Mouse (Mus musculus) CD4-positive helper T cell, adult 2 months (primary cell): ENCODE measurements around the gene Olfr875.
"Not testable (repeated sequence)": the region's sequence is repeated elsewhere in the genome, so short reads cannot be mapped to it uniquely, and the experiment has no call there.

Experiments used
- DNase-seq: peaks from one replicate; pipeline ENCODE4 v3.0.0-alpha.2; 2012; ENCODE audit warnings: low read depth, missing footprints, low spot score

The Olfr875 gene

GRCm38 (mm10) chr9:37771759-37772158, at the start of gene Olfr875:
Gene Olfr875 (plus strand): TSS chr9:37771857.
- no peak for DNase-seq

DNA sequence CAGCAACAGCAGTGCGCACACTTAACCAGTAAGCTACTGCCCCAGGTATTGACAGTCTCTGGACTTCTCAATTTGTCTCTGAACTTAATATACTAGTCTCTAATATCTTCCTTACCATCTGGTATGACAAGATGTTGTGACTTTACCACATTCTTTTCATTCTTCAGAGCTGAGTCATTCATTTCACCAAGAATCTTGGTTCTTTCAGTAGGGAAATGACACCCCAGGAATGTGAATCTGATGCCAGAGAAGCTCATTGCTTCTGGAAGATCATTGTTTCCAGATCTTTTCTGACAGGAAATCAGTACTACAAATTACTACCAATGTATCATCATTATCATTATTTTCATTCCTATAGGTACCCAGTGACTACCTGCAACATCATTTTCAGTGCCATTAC, 37.3 kb upstream of the Olfr875 start:
- DNase-seq, result no peak

DNA sequence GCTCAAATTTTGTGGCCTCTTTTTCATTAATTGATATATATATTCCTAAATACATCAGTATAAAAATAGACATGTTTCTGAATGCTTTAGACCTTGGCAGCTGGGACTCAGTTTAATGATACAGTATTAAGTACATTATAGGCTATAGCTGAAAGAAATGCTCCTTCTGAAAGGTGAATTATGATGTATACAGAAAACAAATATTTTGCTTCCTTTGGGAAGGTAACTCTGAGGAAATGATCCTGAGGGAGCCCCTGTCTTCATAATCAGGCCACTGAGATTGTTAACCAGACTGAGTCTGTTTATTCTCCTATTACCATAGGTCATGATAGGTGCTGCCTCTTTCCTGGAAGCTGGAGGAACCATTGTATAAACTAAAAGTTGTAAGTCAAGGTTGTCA, 26.9 kb upstream of the Olfr875 start, which contains the start of gene Olfr874:
Olfr874 (plus strand) TSS at position 301 of the 400 bp plus-strand sequence.
- DNase-seq, result no peak

DNA sequence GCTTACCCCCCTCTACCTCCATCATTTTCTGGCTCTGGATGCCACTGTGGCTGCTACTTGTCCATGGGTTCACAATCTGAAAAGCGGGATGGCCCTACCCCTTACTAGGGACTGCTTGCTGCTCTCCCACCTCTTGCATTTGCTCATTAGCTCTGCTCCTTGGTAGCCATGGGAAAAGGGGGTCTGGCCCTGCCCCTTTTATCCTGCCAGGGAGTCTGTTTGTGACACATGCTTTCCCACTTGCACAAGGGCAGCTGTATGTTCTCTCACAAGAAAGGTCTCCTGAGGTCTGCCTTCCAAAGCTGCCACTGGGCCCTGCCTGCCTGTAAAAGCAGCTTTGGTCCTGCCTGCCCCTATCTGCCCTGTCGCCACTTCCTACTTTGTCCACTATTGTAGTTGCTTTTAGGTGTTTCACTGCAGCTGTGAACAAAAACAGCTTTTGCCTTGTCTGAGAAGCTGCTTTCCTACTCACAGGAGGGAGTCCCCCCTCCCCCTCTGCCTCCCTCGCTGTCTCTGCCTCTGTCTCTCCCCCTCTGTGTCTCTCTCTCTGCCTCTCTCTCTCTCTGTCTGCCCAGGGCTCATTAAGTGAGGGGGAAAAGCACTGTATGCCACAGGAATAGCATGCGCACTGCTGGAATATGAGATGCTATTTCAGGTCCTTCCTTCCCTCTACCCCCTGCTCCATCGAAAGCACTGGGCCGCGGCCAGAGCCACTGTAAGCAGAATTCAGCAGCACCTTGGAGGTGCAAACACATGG, 21.2 kb upstream of the Olfr875 start:
- DNase-seq, result no peak

- no peak for DNase-seq
Observed at GRCm38 (mm10) chr9:37751467-37751866, 20.2 kb upstream of the Olfr875 start.

DNA sequence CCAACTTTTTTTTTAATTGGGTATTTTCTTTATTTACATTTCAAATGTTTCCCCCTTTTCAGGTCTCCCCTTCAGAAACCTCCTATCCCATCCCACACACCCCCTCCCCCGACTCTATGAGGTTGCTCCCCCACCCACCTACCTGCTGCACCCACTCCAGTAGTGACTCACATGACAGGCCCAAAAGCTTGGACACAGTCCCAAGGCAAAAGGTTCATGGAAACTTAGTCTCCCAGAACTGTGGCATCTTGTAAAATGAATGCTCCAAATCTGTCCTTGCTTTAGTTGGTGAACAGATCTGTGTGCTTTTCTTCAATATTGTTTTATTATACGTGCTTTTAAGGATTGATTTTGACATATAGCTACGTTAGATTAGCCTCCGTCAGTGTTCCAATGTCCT, 19.7 kb upstream of the Olfr875 start:
- DNase-seq, result no peak

GRCm38 (mm10) chr9:37761728-37762127, 9.9 kb upstream of the Olfr875 start:
- no peak for DNase-seq

GRCm38 (mm10) chr9:37762541-37762940, 9.1 kb upstream of the Olfr875 start:
- no peak for DNase-seq

DNA sequence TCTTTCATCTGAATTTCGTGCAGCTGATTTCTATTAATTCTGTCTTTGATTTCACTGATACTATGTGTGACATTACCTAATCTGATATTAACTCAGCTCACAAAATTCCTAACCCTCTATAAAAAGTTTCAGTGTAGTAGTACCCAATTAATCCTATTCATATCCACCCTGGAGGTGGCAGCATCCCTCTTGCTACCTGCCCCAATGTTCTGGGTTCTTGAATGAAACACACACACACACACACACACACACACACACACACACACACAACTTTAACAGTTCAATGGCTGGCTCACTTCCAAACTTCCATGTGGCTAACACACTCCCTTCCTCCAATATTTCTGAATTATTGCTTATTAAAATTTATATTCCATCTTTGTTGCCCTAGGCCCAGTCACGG, 996 bp upstream of the Olfr875 start:
- no peak for DNase-seq

- DNase-seq, result peak; percentile 9
Observed at GRCm38 (mm10) chr9:37782766-37783260, 11.2 kb downstream of the Olfr875 start.

DNA sequence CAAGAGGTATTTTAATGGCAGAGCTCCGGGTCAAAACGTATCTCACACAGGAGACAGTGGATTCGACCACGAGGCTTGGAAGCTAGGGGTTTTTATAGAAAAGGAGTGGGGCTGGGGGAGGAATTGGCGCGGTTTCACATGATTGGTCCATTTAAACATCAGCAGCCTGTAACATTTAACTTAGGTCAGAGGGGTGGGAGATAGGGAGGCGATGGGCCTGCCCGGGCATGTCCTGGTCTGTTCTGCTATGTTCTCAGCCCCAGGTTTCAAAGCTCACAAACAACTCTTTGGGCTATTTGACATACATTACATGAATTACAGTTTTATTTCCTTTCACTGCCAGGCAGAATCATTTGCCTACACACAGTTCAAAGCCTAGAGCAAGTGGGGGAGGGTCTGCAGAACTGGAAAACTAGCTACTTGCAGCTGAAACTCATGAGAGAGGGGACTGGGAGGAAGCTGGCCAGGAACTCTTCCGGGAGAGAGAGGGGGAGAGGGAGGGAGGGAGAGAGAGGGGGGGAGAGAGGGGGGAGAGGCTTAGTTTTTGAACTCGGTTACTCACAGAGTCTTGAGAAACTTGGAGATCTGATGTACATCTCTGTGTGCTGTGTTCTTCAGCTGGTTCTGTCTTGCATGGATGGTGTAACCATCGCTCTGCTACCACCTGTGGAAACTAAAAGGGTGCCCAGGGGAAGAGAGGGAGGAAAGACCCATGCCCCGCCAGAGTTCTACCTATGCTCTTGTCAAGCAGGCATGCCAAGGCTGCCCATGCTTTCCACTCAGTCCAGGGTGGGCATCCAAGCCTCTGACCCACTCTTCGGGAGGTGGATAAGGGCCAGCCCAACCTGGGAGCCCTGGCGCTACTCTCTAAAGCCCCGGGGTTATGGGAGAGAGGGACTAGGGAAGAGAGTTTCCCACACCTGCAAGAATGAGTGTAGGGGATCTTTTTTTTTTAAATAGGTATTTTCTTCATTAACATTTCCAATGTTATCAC, 12.0 kb downstream of the Olfr875 start:
- not testable (repeated sequence) for DNase-seq

DNA sequence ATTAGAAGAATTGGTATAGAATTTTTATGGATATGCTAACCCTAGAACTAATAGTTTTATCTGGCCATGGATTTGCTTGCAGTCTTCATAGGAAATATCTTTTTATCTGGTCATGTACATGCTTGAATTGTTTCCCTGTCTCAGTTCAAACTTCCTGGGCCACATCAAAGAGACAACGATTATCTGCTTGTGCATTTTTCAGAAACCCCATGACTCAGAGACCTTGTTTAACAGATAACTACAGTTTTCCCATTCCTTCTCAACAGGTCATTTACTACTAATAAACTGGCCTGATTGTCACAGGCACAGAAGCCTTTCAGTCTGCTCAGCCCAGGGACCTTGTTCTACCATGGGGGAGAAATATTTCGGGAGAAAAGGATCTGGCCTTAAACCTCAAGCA, 14.8 kb downstream of the Olfr875 start:
- no peak for DNase-seq

DNA sequence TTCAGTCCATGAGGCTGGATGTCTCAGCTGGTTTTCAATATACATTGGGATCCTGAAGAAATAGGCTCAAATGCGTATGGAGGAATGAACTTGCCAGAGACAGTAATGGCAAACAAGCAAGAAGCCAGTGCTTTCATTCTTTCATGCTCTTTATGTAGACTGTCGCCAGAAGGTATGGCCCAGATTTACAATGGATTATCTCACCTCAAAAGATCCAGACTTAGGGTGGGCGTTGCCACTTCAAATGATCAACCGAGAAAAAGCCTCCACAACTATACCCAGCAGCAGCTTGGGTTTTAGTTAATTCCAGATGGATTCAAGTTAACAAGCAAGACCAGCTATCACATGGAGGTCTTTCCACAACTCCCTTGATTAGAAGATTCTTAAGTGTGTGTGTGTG, 30.4 kb downstream of the Olfr875 start:
- no peak for DNase-seq

DNA sequence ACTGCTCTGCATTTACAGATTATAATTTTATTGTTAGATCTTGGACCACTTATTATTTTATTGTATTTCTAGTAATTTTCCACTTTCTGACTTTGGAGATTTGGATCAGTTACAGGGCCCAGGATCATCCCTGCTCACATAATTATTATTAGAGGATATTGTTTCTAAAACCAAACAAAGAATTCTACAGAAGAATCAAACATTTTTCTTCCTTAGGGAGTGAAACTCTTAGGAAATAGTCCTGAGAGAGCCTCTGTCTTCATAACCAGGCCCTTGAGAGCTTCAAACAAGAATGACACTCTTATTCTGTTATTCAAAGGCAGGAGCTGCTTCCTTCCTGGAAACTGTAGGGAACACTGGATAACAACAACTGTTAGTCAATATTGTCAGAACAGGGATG, 31.1 kb downstream of the Olfr875 start, which contains the start of gene Olfr876:
Olfr876 (plus strand) TSS at position 301 of the 400 bp plus-strand sequence.
- no peak for DNase-seq

- no peak for DNase-seq
Observed at GRCm38 (mm10) chr9:37807235-37807634, 35.6 kb downstream of the Olfr875 start.

DNA sequence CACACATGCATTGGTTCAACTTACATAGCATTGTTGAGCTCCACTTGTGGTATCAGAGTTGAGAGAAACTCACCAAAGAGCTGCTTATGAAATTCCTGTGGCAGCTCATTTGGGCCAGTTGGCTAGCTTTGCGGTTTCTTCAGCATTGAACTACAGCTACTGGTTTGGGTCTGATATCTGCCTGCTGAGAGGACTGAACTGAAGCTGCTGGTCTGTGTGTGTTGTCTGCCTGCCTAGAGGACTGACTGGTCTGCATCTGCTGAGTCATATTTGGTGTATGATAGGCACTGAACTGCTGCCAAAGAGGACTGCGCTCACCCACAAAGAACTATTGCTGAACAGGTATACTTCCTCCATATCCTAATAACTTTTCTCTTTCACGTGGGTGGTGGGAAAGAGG, 36.8 kb downstream of the Olfr875 start:
- no peak for DNase-seq

- no peak for DNase-seq
Observed at GRCm38 (mm10) chr9:37808976-37809375, 37.3 kb downstream of the Olfr875 start.

DNA sequence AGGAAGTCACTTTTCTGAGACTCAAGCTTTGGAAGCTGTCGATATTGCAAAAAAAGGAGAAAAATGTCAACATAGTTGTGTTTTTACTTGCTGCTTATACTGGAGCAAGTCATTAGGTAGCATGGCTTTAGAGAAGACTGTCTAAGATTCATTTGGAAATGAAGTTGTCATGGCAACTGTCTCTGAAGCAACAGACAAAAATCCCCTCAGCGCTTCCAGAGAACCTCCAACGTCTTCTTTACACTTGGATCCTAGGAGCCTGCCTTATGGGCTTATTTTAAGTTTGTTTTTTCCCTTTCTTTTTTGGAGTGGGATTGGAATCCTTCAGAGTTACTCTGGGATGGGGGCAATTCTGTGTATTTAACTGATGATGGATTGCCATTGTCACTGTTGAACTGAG, 43.0 kb downstream of the Olfr875 start:
- no peak for DNase-seq
